Mouse (Mus musculus) adrenal gland (tissue): ENCODE results near the gene Bsdc1.

Experiments
- intact Hi-C: fragments of 180-260 bp; cut with DNase I; formaldehyde crosslinking; loops from one replicate; pipeline ENCODE4 v1.15.1; 2025
- long read RNA-seq, 2 experiments: library from polyadenylated mRNA; unstranded; transcript quantifications; one replicate each; pipeline ENCODE4 v2.0.0; 2020; ENCODE audit warnings: borderline replicate concordance in 1 of 2; ENCODE audit not compliant: insufficient replicate concordance in 1 of 2

Gene Bsdc1
- long read RNA-seq, experiment 1, transcript Bsdc1-201 (11 exons, 2,823 nt), result major isoform, 8 of 11 reads
- long read RNA-seq, experiment 1, partial matches to known transcripts, result 2 of 11 reads
- long read RNA-seq, experiment 1, other reads (novel, unspliced or antisense), result 1 of 11 reads
- long read RNA-seq, experiment 2, transcript Bsdc1-201 (11 exons, 2,823 nt), result major isoform, 6 of 14 reads
- long read RNA-seq, experiment 2, partial matches to known transcripts, result 8 of 14 reads
- long read RNA-seq, experiment 2, other reads (novel, unspliced or antisense), result 0 of 14 reads

DNA sequence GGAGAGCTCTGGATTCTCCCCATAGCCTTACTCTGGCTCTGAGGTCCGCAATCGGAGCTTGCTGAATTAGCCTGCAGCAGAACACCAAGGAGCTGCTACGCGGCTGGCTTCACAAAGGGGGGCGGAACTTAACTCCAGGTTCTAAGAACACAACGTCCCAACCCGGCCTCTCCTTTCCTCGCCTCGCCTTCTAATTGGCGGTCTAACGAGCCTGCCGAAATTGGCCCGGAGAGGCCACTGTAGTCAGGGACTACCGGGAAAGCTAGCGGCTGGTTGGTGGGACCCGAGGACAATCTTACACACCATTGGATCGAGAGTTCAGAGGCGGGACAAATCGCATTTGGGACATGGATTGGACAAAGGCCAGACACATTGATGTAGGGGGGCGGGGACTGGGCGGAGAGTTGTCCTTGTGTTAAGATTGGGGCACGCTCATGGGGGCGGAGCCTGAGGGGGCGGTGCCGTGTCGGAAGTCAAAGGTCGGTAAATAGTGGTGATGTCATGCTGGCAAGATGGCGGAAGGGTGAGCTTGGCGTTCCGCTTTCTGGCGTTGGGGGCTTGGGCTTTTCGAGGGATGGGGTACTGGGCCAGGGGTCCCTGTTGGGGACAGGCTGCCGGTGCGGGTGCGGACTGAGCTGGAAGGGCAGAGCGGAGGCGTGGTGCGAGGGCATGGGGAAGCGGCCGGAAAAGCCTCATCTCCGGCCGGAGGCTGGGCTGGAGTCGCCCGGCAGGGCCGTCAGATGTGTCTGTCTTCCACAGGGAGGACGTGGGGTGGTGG lies at the start of gene Bsdc1:
TSS of gene Bsdc1 (plus strand) at position 399 of the 778 bp plus-strand sequence.
- intact Hi-C loops, result no loop called here

DNA sequence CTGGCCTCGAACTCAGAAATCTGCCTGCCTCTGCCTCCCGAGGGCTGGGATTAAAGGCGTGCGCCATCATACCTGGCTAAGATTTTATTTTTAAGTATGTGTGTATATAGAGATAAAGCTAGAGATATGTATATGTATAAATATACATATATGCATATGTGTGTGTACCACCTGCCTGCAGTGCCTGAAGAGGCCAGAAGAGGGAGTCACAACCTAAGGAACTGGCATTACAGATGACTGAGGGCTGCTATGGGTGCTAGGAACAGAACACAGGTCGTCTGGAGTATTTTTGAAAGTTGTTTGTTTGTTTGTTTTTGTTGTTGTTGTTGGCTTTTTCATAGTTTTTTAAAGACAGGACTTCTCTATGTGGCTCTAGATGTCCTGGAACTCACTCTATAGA lies 45.5 kb upstream of the Bsdc1 start:
- intact Hi-C loops, result no loop called here

DNA sequence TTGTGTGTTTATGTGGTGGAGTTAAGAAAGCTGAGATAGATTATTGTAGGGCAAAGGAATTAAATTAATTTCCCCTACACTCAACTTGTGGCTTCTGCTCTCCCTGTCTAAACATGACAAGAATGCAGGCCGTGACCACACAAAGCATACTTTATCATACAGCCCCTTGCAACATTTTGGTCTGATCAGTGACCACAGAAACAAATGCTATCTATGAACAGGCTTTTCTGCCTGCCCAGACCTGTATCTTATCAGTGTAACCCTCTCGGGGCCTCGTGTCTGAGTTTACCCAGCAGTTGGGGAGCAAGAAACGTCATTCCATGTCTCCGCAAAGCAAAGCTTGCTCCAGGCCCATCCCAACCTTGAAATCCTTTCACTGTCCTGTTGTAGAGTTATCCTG lies 44.9 kb upstream of the Bsdc1 start:
- intact Hi-C loops, result no loop called here

DNA sequence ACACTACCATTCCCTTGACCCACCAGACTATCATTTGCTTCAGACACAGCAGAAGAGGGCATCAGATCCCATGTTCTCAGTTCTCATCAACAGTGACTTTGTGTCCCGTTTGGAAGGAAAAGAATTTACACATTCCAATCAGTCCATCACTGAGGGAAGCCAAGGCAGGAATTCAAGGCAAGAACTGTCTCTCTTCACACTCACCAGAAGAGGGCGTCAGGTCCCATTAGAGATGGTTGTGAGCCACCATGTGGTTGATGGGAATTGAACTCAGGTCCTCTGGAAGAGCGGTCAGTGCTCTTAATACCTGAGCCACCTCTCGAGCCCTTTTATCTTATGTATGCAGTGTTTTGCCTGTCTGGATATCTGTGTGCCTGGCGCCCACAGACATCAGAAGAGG lies 43.1 kb upstream of the Bsdc1 start:
- intact Hi-C loops, result no loop called here

DNA sequence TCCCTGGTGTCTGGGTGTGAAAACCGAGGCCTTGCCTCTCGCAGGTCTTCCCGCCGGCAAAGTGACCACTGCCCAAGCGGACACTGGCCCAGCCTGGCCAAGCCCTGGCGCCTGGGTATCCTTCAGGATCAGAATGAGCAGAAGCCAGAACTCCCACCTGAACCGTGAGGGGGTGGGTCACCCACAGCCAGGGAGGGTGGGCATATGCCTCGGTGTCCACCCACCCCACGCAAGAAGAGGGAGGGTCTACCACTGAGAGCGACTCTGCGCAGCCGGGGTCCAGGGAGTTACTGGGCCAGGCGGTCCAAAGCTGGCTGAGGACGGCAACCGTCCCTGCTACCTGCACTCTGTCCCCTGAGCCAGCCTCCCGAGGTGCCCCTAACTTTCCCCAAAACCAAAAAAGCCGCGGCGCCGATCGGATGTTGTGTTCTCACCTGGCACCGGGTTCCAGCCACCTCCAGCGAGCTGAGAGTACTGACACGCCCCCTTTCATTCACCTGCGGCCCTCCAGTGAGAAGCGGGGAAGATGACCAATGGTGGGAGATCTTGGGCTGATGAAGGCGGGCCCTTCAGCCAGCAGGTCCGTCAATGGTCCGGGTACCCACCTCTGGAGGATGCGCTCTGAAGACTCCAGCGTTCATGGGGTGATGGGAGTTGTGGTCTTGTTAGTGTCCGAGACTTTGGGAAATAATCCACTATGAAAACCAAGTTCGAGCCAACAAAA lies 20.9 kb upstream of the Bsdc1 start, which contains the start of gene Zbtb8b:
TSS of gene Zbtb8b (minus strand) at position 514 of the 724 bp plus-strand sequence.
- intact Hi-C loops, result no loop called here

DNA sequence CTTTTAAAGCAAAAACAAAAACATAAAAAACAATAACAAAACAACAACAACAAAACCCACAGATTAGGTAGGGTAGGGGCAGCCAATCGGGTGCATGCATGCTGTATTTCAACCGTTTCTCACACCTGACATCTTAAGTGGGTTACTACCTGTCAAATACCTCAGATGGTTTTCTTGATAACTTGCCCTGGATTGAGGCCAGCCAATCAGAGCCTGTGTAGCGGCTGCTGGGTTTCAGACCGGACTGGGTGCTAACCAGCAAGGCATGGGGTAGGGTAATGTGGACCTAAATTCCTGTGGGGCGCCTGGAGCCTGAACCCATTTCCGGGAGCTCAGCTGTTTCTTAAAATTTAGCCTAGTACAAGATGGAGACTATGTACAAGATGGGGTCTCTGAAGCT lies 20.2 kb upstream of the Bsdc1 start:
- intact Hi-C loops, result no loop called here

DNA sequence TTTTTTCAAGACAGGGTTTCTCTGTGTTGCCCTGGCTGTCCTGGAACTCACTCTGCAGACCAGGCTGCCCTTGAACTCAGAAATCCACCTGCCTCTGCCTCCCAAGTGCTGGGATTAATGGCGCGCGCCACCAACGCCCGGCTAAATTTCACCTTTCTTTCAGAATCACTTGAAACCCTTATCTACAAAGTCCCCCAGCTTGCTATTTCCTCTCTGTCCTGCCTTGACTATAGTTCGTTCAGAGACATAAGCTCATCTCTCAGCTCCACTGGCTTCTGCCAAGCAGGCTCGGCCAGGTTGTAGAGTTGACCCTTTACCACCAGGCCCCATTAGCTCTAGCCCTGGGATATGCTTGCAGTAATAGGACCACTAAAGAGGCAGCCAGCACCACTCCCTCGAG lies 14.0 kb upstream of the Bsdc1 start:
- intact Hi-C loops, result no loop called here

DNA sequence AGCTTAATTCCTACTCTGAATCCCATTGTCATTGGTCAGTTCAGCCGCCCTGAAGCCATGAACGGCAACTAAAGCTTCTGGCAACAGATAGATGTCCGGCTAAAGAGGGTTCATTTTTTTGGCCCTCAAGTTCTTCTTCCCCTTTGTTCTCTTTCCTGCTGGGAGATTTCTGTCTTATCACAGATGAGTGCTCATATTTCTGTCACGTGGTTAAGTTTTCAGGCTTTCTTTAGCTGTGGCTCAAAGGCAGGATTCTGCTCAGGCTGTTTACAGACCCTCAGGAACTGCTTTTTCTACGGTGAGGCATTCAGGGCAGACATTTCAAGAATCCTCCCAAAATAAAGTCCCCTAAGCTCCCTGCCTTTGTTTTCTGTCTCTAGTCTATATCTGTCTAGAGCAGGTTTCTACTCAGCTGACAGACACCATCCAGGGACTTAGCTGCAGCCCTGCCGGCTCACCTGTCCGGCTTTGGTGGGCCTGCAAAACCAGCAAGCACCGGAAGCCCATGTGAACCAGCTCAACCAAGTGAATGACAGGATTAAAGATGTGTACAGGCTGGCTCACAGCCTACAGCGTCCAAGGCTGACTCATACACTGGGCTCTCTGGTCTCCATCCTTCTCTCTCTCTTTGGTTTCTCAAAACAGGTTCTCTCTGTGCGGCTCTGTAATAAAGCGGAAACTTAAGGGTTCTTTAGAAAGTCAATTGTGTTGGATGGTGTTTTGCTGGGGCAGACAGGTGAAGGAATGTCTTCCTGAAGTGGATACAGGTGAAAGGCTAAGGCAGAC lies 13.4 kb upstream of the Bsdc1 start:
- intact Hi-C loops, result no loop called here

DNA sequence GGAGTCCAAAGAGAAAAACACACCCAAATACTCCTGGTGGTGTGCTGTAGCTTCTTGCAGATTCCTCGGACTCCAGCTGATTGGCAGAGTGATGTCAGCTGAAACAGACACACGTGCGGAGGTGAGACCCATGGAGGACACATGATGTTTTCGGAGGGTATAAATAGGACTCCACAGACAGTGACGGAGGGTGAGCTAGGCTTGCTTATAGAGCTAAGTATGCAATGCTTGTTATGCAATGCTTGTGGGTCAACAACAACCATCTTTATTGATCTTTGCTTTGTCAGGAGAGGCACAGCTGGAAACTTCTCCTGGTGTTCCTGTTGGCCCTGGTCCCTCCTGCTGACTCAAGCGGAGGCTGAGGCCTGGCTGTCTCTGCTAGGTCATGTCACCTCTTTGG lies 12.7 kb upstream of the Bsdc1 start:
- intact Hi-C loops, result no loop called here

DNA sequence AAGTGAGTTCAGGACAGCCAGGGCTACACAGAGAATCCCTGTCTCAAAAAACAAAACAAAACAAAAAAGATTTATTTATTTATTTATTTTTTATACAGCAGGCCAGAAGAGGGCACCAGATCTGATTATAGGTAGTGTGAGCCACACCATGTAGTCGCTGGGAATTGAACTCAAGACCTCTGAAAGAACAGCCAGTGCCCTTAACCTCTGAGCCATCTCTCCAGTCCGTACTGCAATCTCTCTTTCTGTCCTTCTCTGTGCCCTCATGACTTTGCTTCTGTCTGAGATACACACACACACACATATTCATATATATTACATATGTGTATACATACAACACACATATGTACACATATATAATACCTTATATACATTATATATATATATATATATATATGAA lies 10.5 kb upstream of the Bsdc1 start:
- intact Hi-C loops, result loop anchor here (10.0 kb wide), 1 partner anchor 316 kb away; the partner anchor contains the start of gene Fndc5

DNA sequence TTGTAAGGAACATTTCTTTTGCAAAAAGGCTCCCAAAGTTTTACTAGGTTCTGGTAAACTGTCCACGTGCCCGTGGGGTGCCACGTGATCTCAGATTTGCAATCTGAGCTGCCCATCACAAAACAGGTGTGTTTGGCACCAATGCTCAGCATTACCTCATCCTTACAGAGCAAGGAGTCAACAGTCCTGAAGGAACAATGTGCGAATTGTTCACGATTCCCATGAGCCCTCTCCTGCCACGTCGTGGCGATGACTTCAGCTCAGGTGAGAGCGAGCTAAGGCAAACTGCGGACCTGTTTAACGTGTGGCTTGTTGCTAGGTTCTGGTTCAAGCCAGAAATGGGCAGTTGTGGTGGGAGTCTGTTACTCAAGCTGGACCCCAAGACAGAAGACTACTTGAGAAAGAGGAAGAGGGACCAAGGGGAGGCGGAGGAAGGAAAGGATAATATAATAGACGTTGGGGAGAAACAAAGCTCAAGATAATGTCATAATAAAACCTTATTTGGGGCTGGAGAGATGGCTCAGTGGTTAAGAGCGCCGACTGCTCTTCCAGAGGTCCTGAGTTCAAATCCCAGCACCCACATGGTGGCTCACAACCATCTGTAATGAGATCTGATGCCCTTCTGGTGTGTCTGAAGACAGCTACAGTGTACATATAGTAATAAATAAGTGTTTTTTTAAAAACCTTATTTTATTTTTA lies 9.8 kb upstream of the Bsdc1 start:
- intact Hi-C loops, result loop anchor here (10.0 kb wide), 1 partner anchor 317 kb away; the partner anchor contains the start of gene Fndc5

DNA sequence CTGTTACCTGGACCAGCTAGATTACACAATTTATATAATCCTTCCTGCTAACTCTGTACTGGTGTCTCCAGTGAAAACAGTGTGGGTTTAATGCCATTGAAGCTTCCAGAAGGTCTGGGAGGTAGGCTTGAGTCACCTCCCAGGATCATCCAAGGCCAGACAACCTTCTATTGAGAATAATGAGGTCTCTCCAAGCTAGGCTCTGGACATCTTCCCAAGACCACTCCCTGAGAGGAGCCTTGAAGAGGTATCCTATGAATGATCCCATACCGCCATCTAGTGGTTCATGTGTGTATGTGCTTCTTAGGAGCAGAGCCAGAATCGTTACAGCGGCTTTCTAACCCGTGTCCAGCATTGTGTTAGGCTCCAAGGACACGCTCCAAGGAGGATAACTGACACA lies 6.1 kb upstream of the Bsdc1 start:
- intact Hi-C loops, result loop anchor here (2.0 to 10.0 kb wide), 2 partner anchors 104 to 320 kb away; partner anchors contain the start of gene Fndc5

DNA sequence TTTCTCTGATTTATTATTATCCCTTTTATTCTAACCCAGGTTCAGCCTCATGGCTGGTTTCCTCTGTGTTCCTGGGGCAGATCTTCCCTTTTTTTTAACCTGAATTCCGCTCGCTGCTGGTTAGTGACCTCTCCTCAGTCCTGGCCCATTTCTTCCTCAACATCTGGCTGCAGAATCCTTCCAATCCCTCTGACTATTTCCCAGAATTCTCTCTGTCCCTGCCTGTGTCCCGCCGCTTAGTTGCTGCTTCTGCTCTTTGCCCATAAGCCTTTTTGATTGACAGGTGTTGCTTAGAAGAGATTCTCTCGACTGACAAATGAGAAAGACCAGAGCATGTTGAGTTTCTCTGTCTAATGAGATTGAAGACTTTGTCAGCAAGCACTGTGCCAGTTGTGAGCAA lies 5.3 kb upstream of the Bsdc1 start:
- intact Hi-C loops, result loop anchor here (10.0 kb wide), 1 partner anchor 321 kb away; the partner anchor contains the start of gene Fndc5

DNA sequence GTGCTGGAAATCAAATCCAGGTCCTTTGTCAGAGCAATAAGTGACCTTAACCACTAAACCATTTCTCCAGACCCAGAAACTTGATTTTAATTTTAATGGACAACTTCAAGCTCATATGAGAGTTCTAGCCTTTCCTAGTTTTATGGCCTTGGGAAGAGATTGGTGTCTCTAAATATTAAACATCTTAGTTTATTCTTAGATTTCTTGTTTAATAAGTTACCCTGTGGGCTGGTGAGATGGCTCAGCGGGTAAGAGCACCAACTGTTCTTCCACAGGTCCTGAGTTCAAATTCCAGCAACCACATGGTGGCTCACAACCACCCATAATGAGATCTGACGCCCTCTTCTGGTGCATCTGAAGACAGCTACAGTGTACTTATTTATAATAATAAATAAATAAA lies 4.1 kb upstream of the Bsdc1 start:
- intact Hi-C loops, result loop anchor here (10.0 kb wide), 1 partner anchor 323 kb away; the partner anchor contains the start of gene Fndc5

DNA sequence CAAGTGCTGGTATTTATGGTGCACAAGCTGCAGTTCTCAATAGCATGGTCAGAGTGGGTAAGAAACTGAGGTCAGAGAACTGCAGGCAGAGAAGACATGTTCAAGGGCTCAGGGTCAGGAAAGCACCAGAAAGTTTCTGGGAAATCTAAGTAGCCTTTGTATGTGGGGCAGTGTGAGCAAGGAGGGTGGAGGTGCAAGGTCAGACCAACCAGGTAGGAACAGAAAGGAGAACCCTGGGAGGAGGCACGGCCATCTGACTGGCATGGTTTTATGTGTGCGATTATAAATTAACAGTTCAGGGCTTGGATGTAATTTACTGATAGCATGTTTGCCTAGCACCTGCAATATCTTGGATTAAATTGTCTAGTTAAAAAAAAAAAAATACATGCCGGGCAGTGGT lies 1.7 kb upstream of the Bsdc1 start:
- intact Hi-C loops, result loop anchor here (10.0 kb wide), 1 partner anchor 325 kb away; the partner anchor contains the start of gene Fndc5

DNA sequence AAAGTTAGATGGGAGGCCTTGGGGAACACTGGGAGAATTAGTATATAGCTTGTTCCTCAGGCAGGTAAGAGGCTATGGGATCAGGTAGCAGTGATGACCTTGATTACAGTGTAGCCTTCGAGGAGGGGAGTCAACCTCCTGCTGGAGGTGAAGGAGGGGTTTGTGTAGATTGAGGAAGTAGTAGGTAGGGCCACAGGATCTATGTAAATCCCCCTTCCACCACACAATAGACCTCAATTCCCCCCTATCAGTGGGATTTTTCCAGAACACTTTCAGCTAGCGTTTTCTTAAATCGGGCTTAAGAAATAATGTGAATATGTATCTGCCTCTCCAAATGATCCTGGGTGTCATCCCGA lies 576 bp upstream of the Bsdc1 start:
- intact Hi-C loops, result no loop called here

DNA sequence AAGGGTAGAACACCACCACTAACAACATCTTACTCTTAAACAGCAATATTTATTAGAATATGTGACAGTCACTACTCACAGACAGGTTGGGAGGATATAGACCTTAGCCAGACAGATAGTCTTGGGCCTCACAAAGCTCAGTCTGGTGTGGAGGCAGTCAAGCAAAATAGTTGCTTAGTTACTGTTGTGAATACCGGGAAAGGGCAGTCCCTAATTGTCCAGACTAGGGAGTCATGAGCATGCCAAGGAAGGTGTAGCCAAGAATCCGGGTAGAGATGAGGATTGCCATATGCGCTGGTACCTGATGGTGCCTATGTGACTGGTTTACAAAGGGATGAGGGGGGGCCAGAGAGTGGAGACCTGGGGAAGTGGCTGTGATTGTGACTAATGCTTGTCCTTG lies 737 bp downstream of the Bsdc1 start:
- intact Hi-C loops, result no loop called here

DNA sequence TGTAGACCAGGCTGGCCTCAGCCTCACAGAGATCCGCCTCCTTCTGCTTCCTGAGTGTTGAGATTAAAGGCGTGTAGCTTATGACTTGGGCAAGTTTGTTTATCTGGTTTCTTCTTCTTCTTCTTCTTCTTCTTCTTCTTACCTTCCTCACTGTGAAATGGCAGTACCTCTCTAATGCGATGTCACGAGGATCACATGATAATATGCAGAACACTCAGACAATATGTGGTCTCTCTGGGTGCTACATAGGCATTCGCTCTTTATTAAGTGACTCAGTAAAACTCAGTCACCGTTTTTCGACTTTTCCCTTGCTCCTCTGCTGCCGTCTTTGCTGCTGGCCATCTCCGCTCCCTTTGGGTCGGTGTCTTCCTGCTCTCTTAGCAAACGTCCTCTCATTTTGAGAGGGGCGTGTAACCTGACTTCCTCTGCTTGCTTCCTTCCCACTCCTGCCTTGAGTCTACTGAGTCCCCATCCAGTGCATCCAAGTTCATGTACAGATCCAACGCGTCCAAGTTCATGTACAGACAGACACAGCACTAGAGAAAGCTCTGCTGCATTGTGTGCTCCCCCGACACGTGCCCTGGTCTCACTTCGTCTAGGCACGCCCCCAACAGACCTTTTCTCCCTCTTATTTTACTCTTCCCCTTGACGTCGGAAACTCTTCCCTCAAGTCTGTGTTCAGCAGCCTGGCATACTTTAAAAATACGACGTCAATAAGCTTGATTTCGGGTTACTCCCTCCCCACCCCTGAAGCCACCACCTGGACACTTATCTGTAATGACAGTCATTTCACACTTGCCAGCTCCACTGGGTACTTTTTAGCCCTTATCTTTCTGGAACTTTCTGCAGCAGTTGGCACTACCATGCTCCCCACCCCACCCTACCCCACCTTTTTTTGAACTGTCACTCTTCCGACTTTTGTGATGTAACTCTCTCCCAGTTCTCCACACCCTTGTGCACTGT lies 2.0 kb downstream of the Bsdc1 start:
- intact Hi-C loops, result no loop called here

DNA sequence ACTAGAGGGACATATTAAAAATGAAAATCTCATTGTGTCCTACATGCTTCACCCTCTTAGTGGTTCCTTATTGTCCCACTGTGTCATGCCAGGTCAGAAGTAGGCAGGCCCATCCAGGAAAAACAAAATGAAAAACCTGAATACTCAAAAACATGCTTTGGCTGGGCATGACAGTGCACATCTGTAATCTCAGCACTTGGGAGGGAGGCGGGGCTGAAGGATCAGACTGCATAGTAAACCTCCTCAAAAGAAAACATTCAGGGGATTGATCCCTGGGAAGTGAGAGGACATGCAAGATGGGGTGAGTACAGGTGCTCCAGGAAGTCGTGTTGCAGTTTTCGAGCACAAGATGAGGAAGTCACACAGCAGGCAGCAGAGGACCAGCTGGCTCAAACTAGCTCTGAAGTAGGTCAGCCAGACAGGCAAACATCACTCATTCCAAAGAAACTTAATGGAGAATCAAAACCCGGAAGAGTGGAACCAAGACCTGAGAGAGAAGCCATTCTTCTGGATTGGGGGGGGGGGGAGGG lies 3.0 kb downstream of the Bsdc1 start:
- intact Hi-C loops, result no loop called here
